Mouse (Mus musculus) limb, embryonic 12.5 days (tissue): ENCODE results near the gene Ncf2. TPM values are rescaled to one million over a fixed set of nuclear protein-coding genes. Genes with fewer than 3 reads are reported as not detected.

Experiments used
- ATAC-seq: fragments of 200-750 bp; cut with Nextera tagmentation; 2 replicates; pipeline ENCODE4 v1.8.0; 2017; ENCODE audit warnings: low read depth, moderate TSS enrichment; ENCODE audit not compliant: insufficient number of reproducible peaks, insufficient read depth, low FRiP score, low TSS enrichment
- H3K27ac ChIP-seq: fragments of 300-500 bp; sonication (generic); 2 replicates; pipeline ENCODE4 v1.5.1; 2016; ENCODE audit warnings: mild to moderate bottlenecking, moderate library complexity
- H3K27me3 ChIP-seq: fragments of 300-500 bp; sonication (generic); 2 replicates; pipeline ENCODE4 v1.6.1; 2016; ENCODE audit warnings: mild to moderate bottlenecking, moderate library complexity
- H3K36me3 ChIP-seq: fragments of 300-500 bp; sonication (generic); 2 replicates; pipeline ENCODE4 v1.6.1; 2016; ENCODE audit warnings: mild to moderate bottlenecking, moderate library complexity
- H3K4me1 ChIP-seq: fragments of 300-500 bp; sonication (generic); replicated peaks from 2 replicates; pipeline ENCODE4 v1.6.1; 2016
- H3K4me2 ChIP-seq: fragments of 300-500 bp; sonication (generic); 2 replicates; pipeline ENCODE4 v1.6.1; 2016; ENCODE audit warnings: mild to moderate bottlenecking, moderate library complexity
- H3K4me3 ChIP-seq: fragments of 300-500 bp; sonication (generic); replicated peaks from 2 replicates; pipeline ENCODE4 v1.5.1; 2016; ENCODE audit warnings: mild to moderate bottlenecking
- H3K9ac ChIP-seq: fragments of 300-500 bp; sonication (generic); replicated peaks from 2 replicates; pipeline ENCODE4 v1.6.1; 2016; ENCODE audit warnings: mild to moderate bottlenecking, moderate library complexity
- H3K9me3 ChIP-seq: fragments of 300-500 bp; sonication (generic); 2 replicates; pipeline ENCODE4 v1.6.1; 2016; ENCODE audit warnings: mild to moderate bottlenecking, moderate library complexity
- WGBS: fragments of 180-500 bp; shearing (Covaris S2); methylation state at CpG from one replicate; pipeline ENCODE4 v1.1.7; 2016; 5-methylcytosine and 5-hydroxymethylcytosine counted together
- polyA plus RNA-seq: library from polyadenylated mRNA; unstranded; fragments of >200 nt; fragmentation: Nextera tagmentation; extraction: Ambion mirVana; gene quantifications from 2 replicates; pipeline ENCODE4 v1.2.1, GENCODE M21; 2016

Ncf2 gene
- polyA plus RNA-seq, 1 experiment from 2014 or later: 1.9 TPM

- Histone ChIP-seq H3K36me3 (no peaks in the 10 kb centered on the region), H3K4me1 (0 out of 2 replicates have a peak, but pooled peaks cover 4% of the 10 kb centered on the region), H3K27ac (no peak overlapping the region), H3K4me3 (no peak overlapping the region), H3K27me3 (no peaks in the 10 kb centered on the region; the same call in 1 of the 2 replicates), H3K9ac (no peak overlapping the region; the same call in 1 of the 2 replicates), H3K9me3 (no peaks in the 10 kb centered on the region), H3K4me2 (no peak overlapping the region)
- no peak for ATAC-seq
- 84% methylated on average over 13 of the region's 13 CpGs for WGBS
Measured at GRCm38 (mm10) chr1:152800633-152801176, 711 bp downstream of the Ncf2 start.

- ATAC-seq: no peak
- Histone ChIP-seq H3K9me3 (no peaks in the 10 kb centered on the region), H3K27ac (no peak overlapping the region), H3K36me3 (no peaks in the 10 kb centered on the region), H3K9ac (no peak overlapping the region), H3K4me3 (no peak overlapping the region), H3K4me2 (no peak overlapping the region), H3K4me1 (peaks cover 12% of the 10 kb centered on the region), H3K27me3 (no peaks in the 10 kb centered on the region)
- 86% methylated on average over 6 of the region's 6 CpGs for WGBS
Measured at GRCm38 (mm10) chr1:152804907-152805306, 4.9 kb downstream of the Ncf2 start.

- H3K9ac ChIP-seq: no peak overlapping the region
- H3K27ac ChIP-seq: no peak overlapping the region
- H3K4me3 ChIP-seq: no peak overlapping the region
- WGBS: 49% methylated on average over 18 of the region's 18 CpGs
- H3K4me1 ChIP-seq: peaks cover 11% of the 10 kb centered on the region
- ATAC-seq: no peak
- no peaks in the 10 kb centered on the region for H3K9me3 ChIP-seq
- no peaks in the 10 kb centered on the region for H3K36me3 ChIP-seq
- H3K4me2 ChIP-seq: no peak overlapping the region
- H3K27me3 ChIP-seq: no peaks in the 10 kb centered on the region
Measured at GRCm38 (mm10) chr1:152807619-152808391, 7.8 kb downstream of the Ncf2 start.

GRCm38 (mm10) chr1:152808392-152808680 is 8.3 kb downstream of the Ncf2 start:
- WGBS: 57% methylated on average over 2 of the region's 2 CpGs
- H3K4me3 ChIP-seq: no peak overlapping the region
- no peak overlapping the region for H3K4me2 ChIP-seq
- no peaks in the 10 kb centered on the region for H3K9me3 ChIP-seq
- H3K9ac ChIP-seq: no peak overlapping the region
- no peak overlapping the region for H3K27ac ChIP-seq
- H3K4me1 ChIP-seq: peaks cover 11% of the 10 kb centered on the region
- ATAC-seq: no peak
- H3K36me3 ChIP-seq: no peaks in the 10 kb centered on the region
- no peaks in the 10 kb centered on the region for H3K27me3 ChIP-seq

- 31% methylated on average over 8 of the region's 8 CpGs for WGBS
- Histone ChIP-seq H3K9me3 (no peaks in the 10 kb centered on the region), H3K9ac (no peak overlapping the region), H3K4me2 (no peak overlapping the region), H3K4me1 (peaks cover 11% of the 10 kb centered on the region), H3K27ac (no peak overlapping the region), H3K4me3 (no peak overlapping the region), H3K36me3 (no peaks in the 10 kb centered on the region), H3K27me3 (no peaks in the 10 kb centered on the region)
- ATAC-seq: no peak
Measured at GRCm38 (mm10) chr1:152809541-152810252, 9.7 kb downstream of the Ncf2 start.

GRCm38 (mm10) chr1:152810533-152811439 is 10.8 kb downstream of the Ncf2 start:
- ATAC-seq: no peak
- H3K27ac ChIP-seq: no peak overlapping the region
- H3K9ac ChIP-seq: no peak overlapping the region
- no peak overlapping the region for H3K4me3 ChIP-seq
- no peaks in the 10 kb centered on the region for H3K27me3 ChIP-seq
- no peak overlapping the region for H3K4me2 ChIP-seq
- no peaks in the 10 kb centered on the region for H3K9me3 ChIP-seq
- no peaks in the 10 kb centered on the region for H3K36me3 ChIP-seq
- WGBS: 70% methylated on average over 13 of the region's 13 CpGs
- H3K4me1 ChIP-seq: peaks cover 15% of the 10 kb centered on the region

- 36% methylated on average over 7 of the region's 7 CpGs for WGBS
- no peak overlapping the region for H3K4me2 ChIP-seq
- ATAC-seq: peak; percentile 61; the same call in 1 of the 2 replicates
- H3K4me3 ChIP-seq: no peak overlapping the region
- H3K36me3 ChIP-seq: no peaks in the 10 kb centered on the region
- H3K27ac ChIP-seq: no peak overlapping the region
- H3K9ac ChIP-seq: no peak overlapping the region
- no peaks in the 10 kb centered on the region for H3K9me3 ChIP-seq
- H3K27me3 ChIP-seq: no peaks in the 10 kb centered on the region
- 0 out of 2 replicates have a peak, but pooled peaks cover 7% of the 10 kb centered on the region for H3K4me1 ChIP-seq
Measured at GRCm38 (mm10) chr1:152815265-152815701, 15.3 kb downstream of the Ncf2 start.

GRCm38 (mm10) chr1:152817027-152817769 is 17.2 kb downstream of the Ncf2 start:
- Histone ChIP-seq H3K27me3 (no peaks in the 10 kb centered on the region), H3K4me1 (0 out of 2 replicates have a peak, but pooled peaks cover 7% of the 10 kb centered on the region), H3K9me3 (no peaks in the 10 kb centered on the region), H3K36me3 (no peaks in the 10 kb centered on the region), H3K27ac (no peak overlapping the region), H3K4me3 (no peak overlapping the region), H3K4me2 (no peak overlapping the region), H3K9ac (no peak overlapping the region)
- 45% methylated on average over 12 of the region's 12 CpGs for WGBS
- no peak for ATAC-seq

- ATAC-seq: no peak
- H3K4me2 ChIP-seq: no peak overlapping the region
- H3K27ac ChIP-seq: 0 out of 2 replicates have a peak overlapping the region, but pooled peaks have one; percentile 12
- no peak overlapping the region for H3K4me3 ChIP-seq
- H3K9me3 ChIP-seq: 0 out of 2 replicates have a peak, but pooled peaks cover 2% of the 10 kb centered on the region
- no peak overlapping the region for H3K9ac ChIP-seq
- no peaks in the 10 kb centered on the region for H3K27me3 ChIP-seq
- 0 out of 2 replicates have a peak, but pooled peaks cover 7% of the 10 kb centered on the region for H3K4me1 ChIP-seq
- H3K36me3 ChIP-seq: no peaks in the 10 kb centered on the region
- 69% methylated on average over 10 of the region's 10 CpGs for WGBS
Measured at GRCm38 (mm10) chr1:152817794-152818193, 17.8 kb downstream of the Ncf2 start.

GRCm38 (mm10) chr1:152819558-152819957 is 19.6 kb downstream of the Ncf2 start:
- 0 out of 2 replicates have a peak, but pooled peaks cover 7% of the 10 kb centered on the region for H3K4me1 ChIP-seq
- H3K27ac ChIP-seq: no peak overlapping the region
- H3K4me3 ChIP-seq: no peak overlapping the region
- ATAC-seq: no peak
- no peaks in the 10 kb centered on the region for H3K27me3 ChIP-seq
- H3K9me3 ChIP-seq: 0 out of 2 replicates have a peak, but pooled peaks cover 3% of the 10 kb centered on the region
- no peak overlapping the region for H3K4me2 ChIP-seq
- H3K36me3 ChIP-seq: no peaks in the 10 kb centered on the region
- WGBS: 71% methylated on average over 6 of the region's 6 CpGs
- no peak overlapping the region for H3K9ac ChIP-seq
